Mouse (Mus musculus) thymus, adult 2 months (tissue): ENCODE measurements around the gene Gm3676.
"Not testable (repeated sequence)": the region's sequence is repeated elsewhere in the genome, so short reads cannot be mapped to it uniquely, and the experiment has no call there.

Source experiments
- CTCF ChIP-seq: fragments of 200-500 bp; IDR thresholded peaks from 2 replicates; pipeline ENCODE4 v1.5.1; 2012; ENCODE audit warnings: mild to moderate bottlenecking, control low read depth, low read length, moderate library complexity, borderline replicate concordance; ENCODE audit not compliant: control insufficient read depth, poor library complexity, insufficient read depth; ENCODE audit errors: extremely low read depth
- POLR2A ChIP-seq: fragments of 200-500 bp; IDR thresholded peaks from 2 replicates; pipeline ENCODE4 v1.6.1; 2012; ENCODE audit warnings: mild to moderate bottlenecking, low read length, control low read depth, moderate library complexity; ENCODE audit not compliant: control insufficient read depth, poor library complexity, insufficient read depth; ENCODE audit errors: extremely low read depth

DNA sequence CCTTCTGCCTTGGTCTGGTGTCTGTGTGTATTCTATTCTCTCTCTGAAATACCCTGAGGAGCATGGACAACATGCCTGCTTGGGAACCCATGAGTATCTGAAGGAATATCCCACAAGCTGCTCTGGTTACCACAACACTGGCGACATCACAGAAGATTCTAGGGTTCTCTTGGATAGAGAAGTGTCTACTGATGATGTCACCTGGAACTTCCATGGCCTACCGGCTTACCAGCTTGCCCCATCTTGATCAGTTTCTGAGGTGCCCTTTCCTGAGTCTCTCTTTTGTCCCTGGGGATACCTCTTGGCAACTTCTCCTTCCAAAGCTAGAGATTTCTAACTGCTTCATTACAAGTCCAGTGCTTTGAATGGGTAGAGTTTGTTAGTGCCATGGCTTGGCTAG lies 21.8 kb downstream of the Gm3676 start, which contains the start of gene Gm3072:
- TF ChIP-seq CTCF, POLR2A: not testable (repeated sequence)
